Mouse (Mus musculus) E14TG2a.4 (cell line): ENCODE results near the gene Tnr.

Experiments used
- CTCF ChIP-seq: conservative IDR thresholded peaks from 2 replicates; pipeline ENCODE4 v1.5.1; 2014; ENCODE audit warnings: low read length
- POU5F1 ChIP-seq: IDR thresholded peaks from 2 replicates; pipeline ENCODE4 v1.6.1; 2014; ENCODE audit warnings: low read length, borderline replicate concordance

GRCm38 (mm10) chr1:159657856-159658542 is 134.4 kb downstream of the Tnr start:
- TF ChIP-seq CTCF (no peak), POU5F1 (no peak)
